Mouse (Mus musculus) liver, postnatal 0 days (tissue): ENCODE measurements around the gene Minos1.

ENCODE experiments used
- CTCF ChIP-seq: sonication (generic); IDR thresholded peaks from 2 replicates; pipeline ENCODE4 v1.5.1; 2016; ENCODE audit warnings: antibody characterized with exemption, low read depth
- EP300 ChIP-seq: IDR thresholded peaks from 2 replicates; pipeline ENCODE4 v1.6.1; 2016; ENCODE audit warnings: antibody characterized with exemption, low read depth, mild to moderate bottlenecking

- no peak for TF ChIP-seq EP300
- TF ChIP-seq CTCF: no peak
These were observed 76.5 kb downstream of the Minos1 start for GRCm38 (mm10) chr4:139054300-139054923.
